Mouse (Mus musculus): ENCODE measurements around the gene Tgif2. TPM values are rescaled to one million over a fixed set of nuclear protein-coding genes. Genes with fewer than 3 reads are reported as not detected.
A peak's percentile ranks its signal among the peaks of the same experiment; 100 is the strongest.
"Not testable (repeated sequence)": the region's sequence is repeated elsewhere in the genome, so short reads cannot be mapped to it uniquely, and the experiment has no call there.

Tgif2 gene
- polyA plus RNA-seq (2015; fragmentation: Nextera tagmentation; extraction: Ambion mirVana) = 13.7 and 15.1 TPM in 2 replicates

- Histone ChIP-seq H3K9ac (replicated peaks; ENCODE audit: low read depth) (peak within 1 kb of the TSS; percentile 65), H3K4me3 (ENCODE audit: low read depth, low read length) (peak within 1 kb of the TSS; percentile 82), H3K36me3 (ENCODE audit: insufficient read depth, low read length) (no peaks in the 10 kb centered on the region), H3K4me1 (ENCODE audit: insufficient read depth, low read depth, low read length) (peaks cover 21% of the 10 kb centered on the region), H3K4me2 (replicated peaks; ENCODE audit: low read depth, low read length) (peak within 1 kb of the TSS; percentile 92), H3K27ac (ENCODE audit: low read length) (peak within 1 kb of the TSS; percentile 85), H3K9me3 (ENCODE audit: low read length) (no peaks in the 10 kb centered on the region), H3K27me3 (replicated peaks; ENCODE audit: insufficient read depth, low read length) (no peaks in the 10 kb centered on the region)
- ATAC-seq = peak; percentile 91
- TF ChIP-seq CTCF (IDR thresholded peaks at IDR 0.05) (no peak), EP300 (IDR thresholded peaks at IDR 0.05) (no peak)
- peak; percentile 90 for DNase-seq (ENCODE audit: low spot score)
- 3% methylated on average over 50 of the region's 61 CpGs for WGBS
Observed at GRCm38 (mm10) chr2:156839319-156840191, at the start of gene Tgif2. Tgif2 (plus strand) TSS chr2:156840007.

GRCm38 (mm10) chr2:156798516-156798915 lies 41.3 kb upstream of the Tgif2 start:
- no peak overlapping the region for H3K4me2 ChIP-seq (replicated peaks; ENCODE audit: low read depth, low read length)
- H3K9ac ChIP-seq (replicated peaks; ENCODE audit: low read depth) = no peak overlapping the region
- no peak for TF ChIP-seq EP300 (IDR thresholded peaks at IDR 0.05)
- TF ChIP-seq CTCF (IDR thresholded peaks at IDR 0.05) = no peak
- 79% methylated on average over 1 of the region's 1 CpGs for WGBS
- H3K27ac ChIP-seq (ENCODE audit: low read length) = no peak overlapping the region
- H3K4me1 ChIP-seq (ENCODE audit: insufficient read depth, low read depth, low read length) = no peaks in the 10 kb centered on the region
- no peaks in the 10 kb centered on the region for H3K27me3 ChIP-seq (replicated peaks; ENCODE audit: insufficient read depth, low read length)
- H3K36me3 ChIP-seq (ENCODE audit: insufficient read depth, low read length) = no peaks in the 10 kb centered on the region
- DNase-seq (ENCODE audit: low spot score) = no peak
- no peaks in the 10 kb centered on the region for H3K9me3 ChIP-seq (ENCODE audit: low read length)
- ATAC-seq = no peak
- H3K4me3 ChIP-seq (ENCODE audit: low read depth, low read length) = no peak overlapping the region

DNA sequence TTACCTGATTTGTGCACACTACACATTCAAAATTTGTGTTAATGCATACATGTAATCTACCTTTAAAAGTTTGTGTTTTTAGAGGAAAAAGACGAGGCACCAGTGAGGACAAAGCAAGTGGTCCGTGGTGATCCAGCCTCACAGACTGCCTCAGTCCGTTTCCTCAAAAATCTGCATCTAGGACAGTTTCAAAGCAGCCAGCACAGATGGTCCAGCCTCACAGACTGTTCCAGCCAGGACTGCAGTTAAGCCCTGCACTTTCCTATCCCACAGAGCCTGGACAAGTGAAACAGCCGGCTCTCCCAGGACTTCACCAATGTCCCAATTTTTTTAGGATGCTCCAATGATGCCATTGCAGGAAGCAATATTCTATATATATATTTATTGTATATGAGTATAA lies 38.8 kb upstream of the Tgif2 start:
- no peak overlapping the region for H3K4me3 ChIP-seq (ENCODE audit: low read depth, low read length)
- 70% methylated on average over 4 of the region's 4 CpGs for WGBS
- no peak overlapping the region for H3K9ac ChIP-seq (replicated peaks; ENCODE audit: low read depth)
- no peaks in the 10 kb centered on the region for H3K36me3 ChIP-seq (ENCODE audit: insufficient read depth, low read length)
- DNase-seq (ENCODE audit: low spot score) (no peak), ATAC-seq (no peak)
- no peaks in the 10 kb centered on the region for H3K9me3 ChIP-seq (ENCODE audit: low read length)
- H3K4me1 ChIP-seq (ENCODE audit: insufficient read depth, low read depth, low read length) = no peaks in the 10 kb centered on the region
- TF ChIP-seq EP300 (IDR thresholded peaks at IDR 0.05) = no peak
- TF ChIP-seq CTCF (IDR thresholded peaks at IDR 0.05) = no peak
- no peak overlapping the region for H3K4me2 ChIP-seq (replicated peaks; ENCODE audit: low read depth, low read length)
- H3K27ac ChIP-seq (ENCODE audit: low read length) = no peak overlapping the region
- no peaks in the 10 kb centered on the region for H3K27me3 ChIP-seq (replicated peaks; ENCODE audit: insufficient read depth, low read length)

DNA sequence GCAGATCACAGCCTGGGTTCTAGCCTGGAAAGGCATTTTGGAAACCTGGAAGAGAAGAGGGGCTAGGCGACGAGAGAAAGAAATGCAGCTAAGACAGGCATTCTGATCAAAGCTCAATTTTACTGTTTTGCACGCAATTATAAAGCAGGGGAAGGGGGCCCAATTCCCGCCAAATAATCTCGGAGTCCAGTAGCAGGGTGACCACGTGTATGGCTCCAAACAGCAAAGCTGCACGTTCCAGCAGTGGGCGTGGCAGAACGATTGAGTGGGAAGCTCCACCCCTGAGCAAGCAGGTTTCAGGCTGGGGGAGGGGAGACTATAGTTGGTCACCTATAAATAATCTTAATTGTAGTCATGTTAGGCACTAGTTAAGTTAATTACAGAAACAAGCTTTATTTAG lies 37.7 kb upstream of the Tgif2 start:
- not testable (repeated sequence) for H3K4me1 ChIP-seq (ENCODE audit: insufficient read depth, low read depth, low read length); H3K9me3 ChIP-seq (ENCODE audit: low read length); H3K27ac ChIP-seq (ENCODE audit: low read length); ATAC-seq; H3K4me3 ChIP-seq (ENCODE audit: low read depth, low read length); H3K36me3 ChIP-seq (ENCODE audit: insufficient read depth, low read length); H3K4me2 ChIP-seq (replicated peaks; ENCODE audit: low read depth, low read length); DNase-seq (ENCODE audit: low spot score); H3K9ac ChIP-seq (replicated peaks; ENCODE audit: low read depth); H3K27me3 ChIP-seq (replicated peaks; ENCODE audit: insufficient read depth, low read length)
- WGBS = 37% methylated on average over 9 of the region's 9 CpGs

- no peaks in the 10 kb centered on the region for H3K36me3 ChIP-seq (ENCODE audit: insufficient read depth, low read length)
- no peak for ATAC-seq
- DNase-seq (ENCODE audit: low spot score) = no peak
- H3K4me3 ChIP-seq (ENCODE audit: low read depth, low read length) = no peak overlapping the region
- H3K4me1 ChIP-seq (ENCODE audit: insufficient read depth, low read depth, low read length) = no peaks in the 10 kb centered on the region
- no peak overlapping the region for H3K4me2 ChIP-seq (replicated peaks; ENCODE audit: low read depth, low read length)
- 56% methylated on average over 4 of the region's 4 CpGs for WGBS
- H3K9me3 ChIP-seq (ENCODE audit: low read length) = no peaks in the 10 kb centered on the region
- H3K27ac ChIP-seq (ENCODE audit: low read length) = no peak overlapping the region
- H3K27me3 ChIP-seq (replicated peaks; ENCODE audit: insufficient read depth, low read length) = no peaks in the 10 kb centered on the region
- TF ChIP-seq EP300 (IDR thresholded peaks at IDR 0.05) = no peak
- no peak for TF ChIP-seq CTCF (IDR thresholded peaks at IDR 0.05)
- H3K9ac ChIP-seq (replicated peaks; ENCODE audit: low read depth) = no peak overlapping the region
Observed at GRCm38 (mm10) chr2:156803698-156804372, 36.0 kb upstream of the Tgif2 start.

GRCm38 (mm10) chr2:156804589-156804988 lies 35.2 kb upstream of the Tgif2 start:
- WGBS = 93% methylated on average over 4 of the region's 4 CpGs
- no peak for TF ChIP-seq EP300 (IDR thresholded peaks at IDR 0.05)
- TF ChIP-seq CTCF (IDR thresholded peaks at IDR 0.05) = no peak
- H3K36me3 ChIP-seq (ENCODE audit: insufficient read depth, low read length) = no peaks in the 10 kb centered on the region
- ATAC-seq (no peak), DNase-seq (ENCODE audit: low spot score) (no peak)
- no peak overlapping the region for H3K4me2 ChIP-seq (replicated peaks; ENCODE audit: low read depth, low read length)
- H3K4me1 ChIP-seq (ENCODE audit: insufficient read depth, low read depth, low read length) = no peaks in the 10 kb centered on the region
- H3K27ac ChIP-seq (ENCODE audit: low read length) = no peak overlapping the region
- H3K9me3 ChIP-seq (ENCODE audit: low read length) = no peaks in the 10 kb centered on the region
- no peaks in the 10 kb centered on the region for H3K27me3 ChIP-seq (replicated peaks; ENCODE audit: insufficient read depth, low read length)
- no peak overlapping the region for H3K9ac ChIP-seq (replicated peaks; ENCODE audit: low read depth)
- H3K4me3 ChIP-seq (ENCODE audit: low read depth, low read length) = no peak overlapping the region

Measured in lung, postnatal 0 days (tissue).